Mouse (Mus musculus) liver, embryonic 14 days (tissue): ENCODE measurements around the gene Lbr. TPM values are rescaled to one million over a fixed set of nuclear protein-coding genes. Genes with fewer than 3 reads are reported as not detected.

ENCODE experiments used
- polyA plus RNA-seq: library from polyadenylated mRNA; depleted of rRNA; stranded (reverse); fragments of >200 nt; gene quantifications from 2 replicates; pipeline ENCODE4 v1.2.3, GENCODE M21; 2012; rRNA removed

The Lbr gene
- polyA plus RNA-seq: 59.9 and 81.3 TPM in 2 replicates

DNA sequence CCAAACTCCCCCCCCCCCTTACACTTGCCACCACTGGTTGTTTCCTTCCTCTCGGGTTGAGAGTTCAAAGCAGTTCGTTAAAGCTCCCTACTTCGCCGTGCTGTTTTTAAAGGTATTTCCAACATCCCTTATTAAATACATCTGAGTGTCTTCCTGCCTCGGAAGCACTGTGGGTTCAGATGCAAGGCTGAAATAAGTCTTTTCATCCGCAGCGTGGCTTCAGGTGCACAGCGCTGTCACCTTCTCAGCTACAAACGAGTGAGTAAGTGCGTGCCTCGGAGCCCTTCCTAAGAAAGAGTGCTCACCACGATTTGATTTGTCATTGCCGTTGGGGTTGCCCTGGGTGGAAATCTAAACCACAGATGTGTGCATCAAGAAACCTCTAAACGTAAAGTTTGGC is at the start of gene Lbr:
Gene Lbr (minus strand): TSS at position 266 of the 400 bp plus-strand sequence.

Other genes with a start within 250 kb of the Lbr start
- gene Enah, start 176.9 kb upstream of the Lbr start, polyA plus RNA-seq: 0.93 and 2.1 TPM in 2 replicates